Mouse (Mus musculus) neural tube, embryonic 11.5 days (tissue): ENCODE measurements around the gene Dnaic2. TPM values are rescaled to one million over a fixed set of nuclear protein-coding genes. Genes with fewer than 3 reads are reported as not detected.

Experiments
- ATAC-seq: fragments of 200-750 bp; cut with Nextera tagmentation; 2 replicates; pipeline ENCODE4 v1.8.0; 2017; ENCODE audit warnings: moderate number of reproducible peaks, mild to moderate bottlenecking, moderate TSS enrichment, moderate library complexity; ENCODE audit not compliant: insufficient read depth, low FRiP score, low TSS enrichment
- DNase-seq: peaks from one replicate; pipeline ENCODE4 v3.0.0-alpha.2; 2015; ENCODE audit warnings: low spot score
- H3K27ac ChIP-seq: fragments of 300-500 bp; sonication (generic); 2 replicates; pipeline ENCODE4 v1.5.1; 2014; ENCODE audit warnings: low read depth, mild to moderate bottlenecking, low read length
- H3K27me3 ChIP-seq: fragments of 300-500 bp; sonication (generic); 2 replicates; pipeline ENCODE4 v1.6.1; 2014; ENCODE audit warnings: mild to moderate bottlenecking, low read length, mixed read lengths; ENCODE audit not compliant: control insufficient read depth, insufficient read depth
- H3K36me3 ChIP-seq: fragments of 300-500 bp; sonication (generic); 2 replicates; pipeline ENCODE4 v1.6.1; 2014; ENCODE audit warnings: mild to moderate bottlenecking, low read length, moderate library complexity, mixed read lengths; ENCODE audit not compliant: control insufficient read depth, insufficient read depth
- H3K4me1 ChIP-seq: fragments of 300-500 bp; sonication (generic); 2 replicates; pipeline ENCODE4 v1.6.1; 2014; ENCODE audit warnings: low read length, mixed read lengths; ENCODE audit not compliant: control insufficient read depth, insufficient read depth
- H3K4me2 ChIP-seq: fragments of 300-500 bp; sonication (generic); 2 replicates; pipeline ENCODE4 v1.6.1; 2014; ENCODE audit warnings: low read depth, mild to moderate bottlenecking, moderate library complexity
- H3K4me3 ChIP-seq: fragments of 300-500 bp; sonication (generic); 2 replicates; pipeline ENCODE4 v1.5.1; 2014; ENCODE audit warnings: low read depth, low read length
- H3K9ac ChIP-seq: fragments of 300-500 bp; sonication (generic); 2 replicates; pipeline ENCODE4 v1.6.1; 2014; ENCODE audit warnings: mild to moderate bottlenecking, low read length
- H3K9me3 ChIP-seq: fragments of 300-500 bp; sonication (generic); 2 replicates; pipeline ENCODE4 v1.6.1; 2016; ENCODE audit warnings: low read length; ENCODE audit not compliant: control insufficient read depth
- WGBS: fragments of 180-500 bp; shearing (Covaris S2); extraction: QIAGEN DNeasy Blood & Tissue Kit; methylation state at CpG from one replicate; pipeline ENCODE4 v1.1.7; 2014; 5-methylcytosine and 5-hydroxymethylcytosine counted together
- polyA plus RNA-seq: library from polyadenylated mRNA; unstranded; fragments of >200 nt; fragmentation: Nextera tagmentation; extraction: Ambion mirVana; gene quantifications from 2 replicates; pipeline ENCODE4 v1.2.1, GENCODE M21; 2014

The Dnaic2 gene
- polyA plus RNA-seq, 1 experiment from 2014 or later, result 2.5 TPM

- H3K27me3 ChIP-seq, result no peaks in the 10 kb centered on the region
- H3K4me1 ChIP-seq, result peaks cover 4% of the 10 kb centered on the region
- ATAC-seq (no peak), DNase-seq (no peak)
- 0 out of 2 replicates have a peak overlapping the region, but pooled peaks have one; percentile 17 for H3K27ac ChIP-seq
- no peak overlapping the region for H3K9ac ChIP-seq
- 70% methylated on average over 14 of the region's 14 CpGs for WGBS
- H3K9me3 ChIP-seq, result no peaks in the 10 kb centered on the region
- H3K4me2 ChIP-seq, result no peak overlapping the region
- H3K36me3 ChIP-seq, result no peaks in the 10 kb centered on the region
- no peak overlapping the region for H3K4me3 ChIP-seq
These were observed 42.4 kb upstream of the Dnaic2 start for GRCm38 (mm10) chr11:114684627-114685373.

- Histone ChIP-seq H3K36me3 (no peaks in the 10 kb centered on the region), H3K9me3 (no peaks in the 10 kb centered on the region), H3K4me3 (no peak overlapping the region), H3K27ac (no peak overlapping the region), H3K27me3 (no peaks in the 10 kb centered on the region), H3K4me2 (no peak overlapping the region), H3K4me1 (peaks cover 4% of the 10 kb centered on the region), H3K9ac (no peak overlapping the region)
- 72% methylated on average over 9 of the region's 9 CpGs for WGBS
- ATAC-seq (no peak), DNase-seq (no peak)
These were observed 41.6 kb upstream of the Dnaic2 start for GRCm38 (mm10) chr11:114685526-114686040.

GRCm38 (mm10) chr11:114686221-114686959 lies 40.8 kb upstream of the Dnaic2 start:
- WGBS, result 92% methylated on average over 16 of the region's 16 CpGs

GRCm38 (mm10) chr11:114687574-114688188 lies 39.5 kb upstream of the Dnaic2 start:
- DNase-seq, result no peak
- H3K4me1 ChIP-seq, result peaks cover 4% of the 10 kb centered on the region
- H3K4me2 ChIP-seq, result no peak overlapping the region
- H3K36me3 ChIP-seq, result no peaks in the 10 kb centered on the region
- H3K27ac ChIP-seq, result peak overlapping the region; percentile 49; the same call in 1 of the 2 replicates
- WGBS, result 45% methylated on average over 9 of the region's 10 CpGs
- H3K4me3 ChIP-seq, result no peak overlapping the region
- H3K27me3 ChIP-seq, result no peaks in the 10 kb centered on the region
- no peaks in the 10 kb centered on the region for H3K9me3 ChIP-seq
- ATAC-seq, result no peak
- no peak overlapping the region for H3K9ac ChIP-seq

More at GRCm38 (mm10) chr11:114686221-114686959, 40.8 kb upstream of the Dnaic2 start:
- Histone ChIP-seq H3K4me3 (no peak overlapping the region), H3K36me3 (no peaks in the 10 kb centered on the region), H3K4me2 (no peak overlapping the region), H3K27me3 (no peaks in the 10 kb centered on the region), H3K9me3 (no peaks in the 10 kb centered on the region), H3K9ac (no peak overlapping the region), H3K27ac (no peak overlapping the region), H3K4me1 (peaks cover 4% of the 10 kb centered on the region)
- DNase-seq (no peak), ATAC-seq (no peak)

- H3K9me3 ChIP-seq, result no peaks in the 10 kb centered on the region
- H3K27ac ChIP-seq, result no peak overlapping the region
- H3K9ac ChIP-seq, result no peak overlapping the region
- no peaks in the 10 kb centered on the region for H3K27me3 ChIP-seq
- no peak for DNase-seq
- H3K4me2 ChIP-seq, result no peak overlapping the region
- H3K36me3 ChIP-seq, result no peaks in the 10 kb centered on the region
- ATAC-seq, result no peak
- 90% methylated on average over 3 of the region's 3 CpGs for WGBS
- no peak overlapping the region for H3K4me3 ChIP-seq
- peaks cover 4% of the 10 kb centered on the region for H3K4me1 ChIP-seq
These were observed 38.5 kb upstream of the Dnaic2 start for GRCm38 (mm10) chr11:114688729-114689128.

- Histone ChIP-seq H3K4me2 (no peak overlapping the region), H3K4me3 (no peak overlapping the region), H3K27ac (no peak overlapping the region), H3K27me3 (no peaks in the 10 kb centered on the region), H3K36me3 (no peaks in the 10 kb centered on the region), H3K4me1 (no peaks in the 10 kb centered on the region), H3K9me3 (no peaks in the 10 kb centered on the region), H3K9ac (no peak overlapping the region)
- WGBS, result 94% methylated on average over 15 of the region's 15 CpGs
- no peak for DNase-seq
- ATAC-seq, result no peak
These were observed 37.0 kb upstream of the Dnaic2 start for GRCm38 (mm10) chr11:114690192-114690591.

- H3K27ac ChIP-seq, result no peak overlapping the region
- no peak overlapping the region for H3K9ac ChIP-seq
- DNase-seq (no peak), ATAC-seq (no peak)
- H3K4me2 ChIP-seq, result no peak overlapping the region
- WGBS, result 63% methylated on average over 6 of the region's 6 CpGs
- no peaks in the 10 kb centered on the region for H3K4me1 ChIP-seq
- no peaks in the 10 kb centered on the region for H3K27me3 ChIP-seq
- no peak overlapping the region for H3K4me3 ChIP-seq
- H3K36me3 ChIP-seq, result no peaks in the 10 kb centered on the region
- H3K9me3 ChIP-seq, result no peaks in the 10 kb centered on the region
These were observed 35.6 kb upstream of the Dnaic2 start for GRCm38 (mm10) chr11:114691454-114692182.

GRCm38 (mm10) chr11:114692601-114693000 lies 34.6 kb upstream of the Dnaic2 start:
- Histone ChIP-seq H3K36me3 (no peaks in the 10 kb centered on the region), H3K9me3 (no peaks in the 10 kb centered on the region), H3K27ac (no peak overlapping the region), H3K4me1 (no peaks in the 10 kb centered on the region), H3K27me3 (no peaks in the 10 kb centered on the region), H3K4me2 (no peak overlapping the region), H3K9ac (no peak overlapping the region), H3K4me3 (no peak overlapping the region)
- ATAC-seq (no peak), DNase-seq (no peak)
- 36% methylated on average over 7 of the region's 7 CpGs for WGBS
